Mouse (Mus musculus) right cerebral cortex, postnatal 10 days (tissue): ENCODE results near the gene Glrx3.
A peak's percentile ranks its signal among the peaks of the same experiment; 100 is the strongest.

Experiments used
- DNase-seq, 2 experiments: peaks; one replicate each; pipeline ENCODE4 v3.0.0; 2021; ENCODE audit warnings: low spot score in 2 of 2

Gene Glrx3

DNA sequence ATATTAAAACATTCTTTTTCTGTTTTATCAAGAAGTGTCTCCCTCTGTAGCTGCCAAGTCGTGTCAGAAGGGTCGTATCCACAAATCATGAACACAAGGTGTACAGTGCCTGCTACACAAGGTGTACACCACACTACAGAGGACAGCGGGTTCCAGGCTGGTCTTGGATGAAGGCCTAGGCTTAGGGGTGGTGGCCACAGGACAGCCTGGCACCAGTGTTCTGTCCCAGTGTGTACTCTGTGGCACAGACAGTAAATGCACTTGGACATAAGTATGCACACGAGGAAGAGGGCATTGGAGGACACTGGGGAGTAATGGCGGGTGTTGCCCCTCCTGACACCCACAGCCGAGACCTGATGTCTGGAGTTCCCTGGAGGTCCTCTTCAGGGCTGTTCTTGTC, 34.7 kb downstream of the Glrx3 start:
- no peak for DNase-seq

DNA sequence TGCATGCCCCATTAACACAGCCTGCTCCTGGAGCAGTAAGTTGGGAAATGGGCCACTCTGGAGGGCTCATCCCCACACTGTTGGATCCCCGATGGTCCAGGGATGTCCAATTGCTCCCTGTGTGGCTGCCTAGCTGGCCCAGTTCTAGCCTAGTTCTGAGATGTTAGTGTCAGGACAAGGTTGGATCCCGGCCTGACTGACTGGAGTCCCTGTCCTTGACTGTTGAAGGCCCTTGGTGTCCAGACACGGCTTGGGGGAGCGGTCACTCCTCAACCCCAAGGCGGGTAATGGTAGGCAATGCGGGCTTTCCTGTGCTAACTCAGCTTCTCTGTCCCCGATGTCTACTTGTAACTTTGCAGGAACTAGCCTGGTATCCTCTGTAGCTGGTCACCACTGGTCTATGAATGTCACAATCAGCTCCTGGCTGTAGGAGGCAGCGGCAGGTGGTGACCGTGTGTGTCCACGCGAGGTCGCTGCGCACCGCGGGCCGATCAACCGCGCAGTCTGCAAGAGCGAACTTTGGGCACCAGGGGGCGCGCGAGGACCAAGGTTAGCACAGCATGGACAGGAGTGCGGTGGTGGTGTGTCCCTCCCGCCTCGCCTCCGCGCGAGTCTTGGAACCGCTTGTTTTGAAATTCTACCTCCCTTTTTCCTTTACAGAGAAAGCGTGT, 40.7 kb downstream of the Glrx3 start:
- DNase-seq, result peak; percentile 91 to 95

DNA sequence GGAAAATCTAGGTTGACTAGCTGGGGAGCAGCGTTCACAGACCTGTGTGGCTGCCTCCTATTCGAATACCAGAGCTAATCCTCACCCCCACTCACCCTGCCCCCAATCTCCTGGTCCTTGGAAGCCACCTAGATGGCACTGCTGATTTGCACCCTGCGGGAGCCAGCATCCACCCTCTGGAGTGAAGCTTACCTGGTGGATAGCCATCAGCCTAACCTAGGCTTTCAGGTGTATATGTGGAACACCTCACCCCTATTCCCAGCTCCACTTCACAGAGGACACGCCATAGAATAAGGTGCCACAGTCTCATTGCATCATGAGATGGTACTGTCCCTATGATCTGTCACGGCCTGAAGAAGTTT, 41.2 kb downstream of the Glrx3 start:
- no peak for DNase-seq

DNA sequence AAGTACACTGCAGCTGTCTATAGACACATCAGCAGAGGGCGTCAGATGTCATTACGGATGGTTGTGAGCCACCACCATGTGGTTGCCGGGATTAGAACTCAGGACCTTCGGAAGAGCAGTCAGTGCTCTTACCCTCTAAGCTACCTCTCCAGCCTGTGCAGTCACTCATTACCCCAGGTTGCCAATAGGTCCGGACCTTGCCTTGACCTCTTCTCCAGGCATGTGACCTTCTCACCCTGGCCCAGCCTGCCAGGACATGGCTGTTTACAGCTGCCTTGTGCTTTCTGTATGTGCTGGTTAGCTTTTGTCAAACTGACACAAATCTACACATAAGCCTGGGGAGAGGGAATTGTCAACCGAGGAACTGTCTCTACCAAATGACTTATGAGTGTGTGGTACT, 43.4 kb downstream of the Glrx3 start:
- DNase-seq, result no peak

- no peak for DNase-seq
Observed at GRCm38 (mm10) chr7:137483987-137484386, 46.6 kb downstream of the Glrx3 start.

GRCm38 (mm10) chr7:137488391-137488790, 51.0 kb downstream of the Glrx3 start:
- no peak for DNase-seq

DNA sequence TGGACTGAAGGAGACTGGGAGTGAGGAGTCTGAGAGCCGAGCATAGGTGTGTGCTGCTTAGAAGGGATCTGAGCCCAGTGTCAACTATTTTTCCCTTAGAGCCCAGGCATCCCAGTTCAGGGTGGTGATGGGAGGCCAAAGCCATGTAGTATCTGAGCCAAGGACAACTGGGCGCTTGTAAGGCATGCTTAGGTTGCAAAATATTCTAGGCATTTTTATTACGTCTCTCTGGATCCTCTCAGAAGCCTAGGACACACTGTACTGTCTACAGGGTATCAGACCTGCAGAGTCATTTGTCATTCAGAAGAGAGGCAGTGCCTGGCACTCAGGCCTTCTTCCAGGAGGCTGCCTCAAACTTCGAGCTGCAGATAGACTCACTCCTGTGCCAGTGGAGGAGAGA, 53.3 kb downstream of the Glrx3 start:
- no peak for DNase-seq

GRCm38 (mm10) chr7:137492307-137492973, 55.0 kb downstream of the Glrx3 start:
- no peak for DNase-seq

DNA sequence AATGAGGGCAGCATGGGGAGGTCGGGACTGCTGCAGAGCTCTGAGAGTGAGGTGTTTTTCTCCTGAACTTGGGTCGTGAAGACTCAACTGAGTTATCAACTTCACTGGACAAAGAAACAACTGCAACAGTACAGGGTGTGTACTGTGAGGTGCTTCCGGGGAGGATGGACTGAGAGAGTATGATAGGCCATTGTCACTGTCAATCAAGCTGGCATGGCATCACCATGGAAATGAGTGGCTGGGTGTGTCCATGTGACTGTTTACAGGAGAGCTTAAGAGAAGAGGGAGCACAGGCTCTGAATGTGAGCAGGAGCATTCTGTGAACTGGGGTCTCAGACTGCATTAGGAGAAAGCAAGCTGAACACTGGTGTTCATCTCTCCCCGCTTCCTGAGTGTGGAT, 61.3 kb downstream of the Glrx3 start:
- no peak for DNase-seq

GRCm38 (mm10) chr7:137517588-137517987, 80.2 kb downstream of the Glrx3 start:
- DNase-seq, result no peak

DNA sequence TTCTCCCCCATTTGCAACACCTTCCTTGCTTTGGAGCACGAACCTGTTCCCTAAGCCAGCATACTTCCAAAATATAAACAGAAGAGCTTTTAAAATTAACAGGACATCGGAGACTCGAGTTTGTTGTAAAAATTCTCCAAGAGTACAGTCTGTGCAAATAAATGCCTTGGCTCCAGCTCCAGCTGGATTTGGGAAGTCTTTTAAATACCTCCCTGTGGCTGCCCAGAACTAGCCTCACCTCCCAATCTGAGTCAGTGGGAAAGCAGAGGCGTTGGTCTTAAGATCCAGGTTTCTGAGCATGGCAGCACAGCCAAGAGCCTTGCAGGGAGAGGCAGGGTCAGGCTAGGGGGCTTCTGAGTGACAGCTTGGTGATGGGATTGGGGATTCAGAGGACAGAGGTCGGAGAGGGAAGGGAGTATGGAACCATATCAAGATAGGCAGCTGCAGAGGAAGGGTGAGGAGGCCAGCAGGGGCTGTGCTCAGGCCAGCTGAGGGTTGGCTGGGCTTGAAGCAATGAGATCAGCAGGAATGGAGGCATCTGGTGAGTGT, 80.7 kb downstream of the Glrx3 start:
- no peak for DNase-seq
